ENCODE assay signal across 8 mouse cellular contexts in the genomic region with DNA sequence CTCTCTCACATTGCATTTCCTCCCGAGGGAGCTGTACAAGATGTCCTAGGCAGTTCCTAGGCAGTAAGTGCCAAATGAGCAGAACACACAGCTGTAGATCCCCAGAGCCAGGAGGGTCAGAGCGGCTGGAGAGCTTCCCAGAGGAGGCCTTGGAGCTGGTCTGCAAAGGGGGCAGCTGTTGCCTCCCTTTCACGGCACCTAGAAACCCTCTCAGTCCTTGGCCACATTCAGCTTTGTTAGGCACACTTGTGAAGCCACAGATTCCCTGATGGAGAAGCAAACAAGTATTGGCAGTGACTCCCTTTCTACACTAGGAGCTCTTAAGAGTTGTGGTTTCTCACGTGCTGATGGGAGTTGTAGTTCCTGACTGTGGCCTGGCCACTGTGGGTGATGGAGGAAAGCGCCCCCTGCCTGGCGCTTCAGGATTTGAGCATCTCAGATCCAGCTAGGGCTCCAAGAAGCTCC. TPM values are rescaled to one million over a fixed set of nuclear protein-coding genes. Genes with fewer than 3 reads are reported as not detected.
DNase-seq lines count a peak whose midpoint lies in the region; ATAC-seq and TF ChIP-seq lines count a peak whose summit lies in the region.

No protein-coding gene starts in this region.

- ATAC-seq in heart, embryonic 16.5 days (replicated peaks; ENCODE audit: extremely low read depth, insufficient read depth, low FRiP score), result peak; percentile 89
- ATAC-seq in liver, embryonic 12.5 days, result peak; percentile 46; the same call in 1 of the 2 replicates
- peak; percentile 82 for ATAC-seq in stomach, embryonic 16.5 days (ENCODE audit: insufficient read depth, low FRiP score)

- H3K4me3 ChIP-seq in C2C12 (ENCODE audit: insufficient read depth, poor library complexity, severe bottlenecking), result no peak overlapping the region
- no peak overlapping the region for H3K4me3 ChIP-seq in bone marrow macrophage, adult 2 months (ENCODE audit: insufficient read depth, low read length)
- no peak overlapping the region for H3K4me3 ChIP-seq in forebrain, embryonic 10.5 days
- no peak overlapping the region for H3K4me3 ChIP-seq in heart, embryonic 16.5 days (ENCODE audit: low read length)
- H3K4me3 ChIP-seq in liver, embryonic 12.5 days, result no peak overlapping the region
- H3K4me3 ChIP-seq in stomach, embryonic 16.5 days (replicated peaks; ENCODE audit: low read length), result no peak overlapping the region

- H3K9ac ChIP-seq in heart, embryonic 16.5 days (ENCODE audit: low read length), result no peak overlapping the region
- no peak overlapping the region for H3K9ac ChIP-seq in liver, embryonic 12.5 days
- peak overlapping the region; percentile 43; the same call in 1 of the 2 replicates for H3K9ac ChIP-seq in stomach, embryonic 16.5 days (ENCODE audit: low read length)

- no peak overlapping the region for H3K4me2 ChIP-seq in heart, embryonic 16.5 days (ENCODE audit: low read depth, low read length)
- no peak overlapping the region for H3K4me2 ChIP-seq in liver, embryonic 12.5 days
- 0 out of 2 replicates have a peak overlapping the region, but pooled peaks have one; percentile 3 for H3K4me2 ChIP-seq in stomach, embryonic 16.5 days (ENCODE audit: low read depth, low read length)

- no peak overlapping the region for H3ac ChIP-seq in C2C12 (ENCODE audit: control insufficient read depth, insufficient read length, low read depth)

- peaks cover 88% of the 10 kb centered on the region for H3K27me3 ChIP-seq in C2C12 (ENCODE audit: control insufficient read depth, insufficient read depth, insufficient read length)
- peaks cover 52% of the 10 kb centered on the region for H3K27me3 ChIP-seq in forebrain, embryonic 10.5 days (ENCODE audit: poor library complexity, severe bottlenecking)
- H3K27me3 ChIP-seq in heart, embryonic 16.5 days (ENCODE audit: control insufficient read depth, insufficient read depth, low read length), result peaks cover 9% of the 10 kb centered on the region; the same call in 1 of the 2 replicates
- peaks cover 60% of the 10 kb centered on the region for H3K27me3 ChIP-seq in liver, embryonic 12.5 days (replicated peaks)
- 0 out of 2 replicates have a peak, but pooled peaks cover under 1% of the 10 kb centered on the region for H3K27me3 ChIP-seq in stomach, embryonic 16.5 days (ENCODE audit: control insufficient read depth, insufficient read depth, low read length)

- DNase-seq in forebrain, embryonic 10.5 days (ENCODE audit: extremely low spot score, low spot score), result peak; percentile 59
- peak; percentile 88 for DNase-seq in kidney, postnatal 14 days
- peak; percentile 61 for DNase-seq in neural tube, embryonic 10.5 days (ENCODE audit: extremely low spot score, low spot score)

- H3K79me3 ChIP-seq in C2C12 (ENCODE audit: low read depth), result no peaks in the 10 kb centered on the region

- TF ChIP-seq POLR2A in bone marrow macrophage, adult 2 months (IDR thresholded peaks at IDR 0.05; ENCODE audit: borderline replicate concordance, low read depth, low read length), result no peak

- 27% methylated on average over 6 of the region's 6 CpGs for WGBS in forebrain, embryonic 10.5 days
- WGBS in heart, embryonic 16.5 days, result 23% methylated on average over 6 of the region's 6 CpGs
- WGBS in liver, embryonic 12.5 days (ENCODE audit: insufficient replicate concordance), result 26% methylated on average over 6 of the region's 6 CpGs
- WGBS in stomach, embryonic 16.5 days, result 23% methylated on average over 6 of the region's 6 CpGs

- H3K9me3 ChIP-seq in forebrain, embryonic 10.5 days, result no peaks in the 10 kb centered on the region
- H3K9me3 ChIP-seq in heart, embryonic 16.5 days (replicated peaks; ENCODE audit: control insufficient read depth, low read length), result no peaks in the 10 kb centered on the region
- H3K9me3 ChIP-seq in liver, embryonic 12.5 days (replicated peaks), result no peaks in the 10 kb centered on the region
- H3K9me3 ChIP-seq in stomach, embryonic 16.5 days (replicated peaks; ENCODE audit: control insufficient read depth, low read length), result no peaks in the 10 kb centered on the region

- H3K27ac ChIP-seq in bone marrow macrophage, adult 2 months (ENCODE audit: insufficient read depth, low read depth, low read length), result no peak overlapping the region
- peak overlapping the region; percentile 69 for H3K27ac ChIP-seq in forebrain, embryonic 10.5 days
- no peak overlapping the region for H3K27ac ChIP-seq in heart, embryonic 16.5 days (ENCODE audit: low read length)
- no peak overlapping the region for H3K27ac ChIP-seq in liver, embryonic 12.5 days
- peak overlapping the region; percentile 64 for H3K27ac ChIP-seq in stomach, embryonic 16.5 days (ENCODE audit: low read length)

- no peaks in the 10 kb centered on the region for H3K36me3 ChIP-seq in C2C12 (ENCODE audit: control insufficient read depth, insufficient read depth)
- H3K36me3 ChIP-seq in forebrain, embryonic 10.5 days (replicated peaks), result no peaks in the 10 kb centered on the region
- no peaks in the 10 kb centered on the region for H3K36me3 ChIP-seq in heart, embryonic 16.5 days (ENCODE audit: control insufficient read depth, insufficient read depth)
- H3K36me3 ChIP-seq in liver, embryonic 12.5 days, result no peaks in the 10 kb centered on the region
- no peaks in the 10 kb centered on the region for H3K36me3 ChIP-seq in stomach, embryonic 16.5 days (ENCODE audit: control insufficient read depth, insufficient read depth, low read length)

- peak; percentile 29 for TF ChIP-seq CTCF in C2C12 (IDR thresholded peaks at IDR 0.05; ENCODE audit: control insufficient read depth, insufficient read depth, insufficient read length)
- TF ChIP-seq CTCF in bone marrow macrophage, adult 2 months (IDR thresholded peaks at IDR 0.05; ENCODE audit: low read depth, low read length), result peak; percentile 33; the same call in 1 of the 2 replicates

- H3K4me1 ChIP-seq in bone marrow macrophage, adult 2 months (ENCODE audit: control insufficient read depth, insufficient read depth, low read length), result peaks cover 5% of the 10 kb centered on the region; the same call in 1 of the 2 replicates
- peaks cover 50% of the 10 kb centered on the region for H3K4me1 ChIP-seq in forebrain, embryonic 10.5 days
- no peaks in the 10 kb centered on the region for H3K4me1 ChIP-seq in heart, embryonic 16.5 days (ENCODE audit: control insufficient read depth, insufficient read depth, low read length)
- H3K4me1 ChIP-seq in liver, embryonic 12.5 days, result peaks cover 19% of the 10 kb centered on the region
- H3K4me1 ChIP-seq in stomach, embryonic 16.5 days (ENCODE audit: control insufficient read depth, insufficient read depth, low read length), result peaks cover 9% of the 10 kb centered on the region

- H3K79me2 ChIP-seq in C2C12 (ENCODE audit: control insufficient read depth, insufficient read depth), result no peaks in the 10 kb centered on the region

TF ChIP-seq in C2C12, 6 proteins besides CTCF, POLR2A, EP300 and RAD21:
- TF ChIP-seq MAX (IDR thresholded peaks at IDR 0.05) (no peak), CEBPB (IDR thresholded peaks at IDR 0.05; ENCODE audit: low read depth) (no peak), FOSL1 (IDR thresholded peaks at IDR 0.05; ENCODE audit: insufficient read depth, low read length, poor library complexity, severe bottlenecking) (no peak), MYOD1 (IDR thresholded peaks at IDR 0.05; ENCODE audit: control insufficient read depth, insufficient read length, low read depth) (no peak), MYOG (IDR thresholded peaks at IDR 0.05; ENCODE audit: control insufficient read depth, extremely low read depth, insufficient read length) (no peak), USF1 (IDR thresholded peaks at IDR 0.05; ENCODE audit: low read depth) (no peak)

RNA-seq across cellular contexts. Expression of gene Nrxn2, which starts 33.5 kb away (rescaled TPM):
- polyA plus RNA-seq in C2C12 (2012; fragmentation: generic; extraction: Trizol), result 0.09 TPM
- not detected in 2 replicates for polyA plus RNA-seq in bone marrow macrophage, adult 2 months (2012; ENCODE audit: insufficient read depth, insufficient read length, missing spikeins)
- polyA plus RNA-seq in forebrain, embryonic 10.5 days (2016; fragmentation: Nextera tagmentation; extraction: Ambion mirVana), result 2.8 and 3.1 TPM in 2 replicates
- polyA plus RNA-seq in heart, embryonic 16.5 days (2015; fragmentation: Nextera tagmentation; extraction: Ambion mirVana), result 0.37 and 0.77 TPM in 2 replicates
- polyA plus RNA-seq in liver, embryonic 12.5 days (2016; fragmentation: Nextera tagmentation; extraction: Ambion mirVana), result 0.83 and 0.85 TPM in 2 replicates
- polyA plus RNA-seq in stomach, embryonic 16.5 days (2015; fragmentation: Nextera tagmentation; extraction: Ambion mirVana), result 0.91 and 0.98 TPM in 2 replicates

RNA-seq across cellular contexts. Expression of gene Rasgrp2, which starts 52.9 kb away (rescaled TPM):
- 0.71 TPM for polyA plus RNA-seq in C2C12 (2012; fragmentation: generic; extraction: Trizol)
- polyA plus RNA-seq in bone marrow macrophage, adult 2 months (2012; ENCODE audit: insufficient read depth, insufficient read length, missing spikeins), result 5.9 and 7.7 TPM in 2 replicates
- 15.6 and 17.0 TPM in 2 replicates for polyA plus RNA-seq in forebrain, embryonic 10.5 days (2016; fragmentation: Nextera tagmentation; extraction: Ambion mirVana)
- polyA plus RNA-seq in heart, embryonic 16.5 days (2015; fragmentation: Nextera tagmentation; extraction: Ambion mirVana), result 68.8 and 69.8 TPM in 2 replicates
- polyA plus RNA-seq in liver, embryonic 12.5 days (2016; fragmentation: Nextera tagmentation; extraction: Ambion mirVana), result 97.8 and 106 TPM in 2 replicates
- polyA plus RNA-seq in stomach, embryonic 16.5 days (2015; fragmentation: Nextera tagmentation; extraction: Ambion mirVana), result 72.6 and 74.2 TPM in 2 replicates

Comparison
In these comparisons a context has a peak if more than half of its experiments do, and no peak if none do; other contexts are left out.
1. H3K27ac ChIP-seq: peak in forebrain, embryonic 10.5 days (single experiment) and stomach, embryonic 16.5 days (single experiment); none in bone marrow macrophage, adult 2 months (single experiment), heart, embryonic 16.5 days (single experiment) and liver, embryonic 12.5 days (single experiment).
2. Peak in every context shown above with its lines, with median percentiles within 50 percentile points of each other: DNase-seq and ATAC-seq.